In the genomic region with DNA sequence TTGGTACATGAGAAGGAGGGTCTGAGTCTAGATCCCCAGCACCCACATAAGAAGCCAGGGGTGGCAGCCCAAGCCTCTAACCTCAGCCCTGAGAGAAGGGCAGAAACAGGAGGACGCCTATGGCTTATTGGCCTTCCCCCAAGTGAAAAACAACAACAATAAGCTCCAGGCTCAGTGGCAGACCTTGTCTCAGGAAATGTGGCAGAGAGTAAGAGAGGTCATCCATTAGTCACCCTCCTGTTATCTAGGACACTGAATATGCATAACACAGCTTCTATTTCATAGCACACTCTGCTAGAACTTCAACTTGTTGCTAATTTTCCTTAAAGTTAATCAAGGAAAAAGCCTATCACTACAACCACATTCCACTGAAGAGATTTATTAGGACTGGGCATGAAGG, we compare ENCODE assay signal across 24 mouse cellular contexts.
DNase-seq lines count a peak whose midpoint lies in the region; ATAC-seq and TF ChIP-seq lines count a peak whose summit lies in the region.
"Had no signal": no experiment of that assay in that cellular context is flagged by ENCODE, and none has a peak within 500 bp of the region (broad histone marks: within the 10 kb centered on the region; RNA-seq: fewer than 3 reads in every experiment).

No protein-coding gene starts in this region.

- TF ChIP-seq POLR2A in heart, adult 2 months (IDR thresholded peaks at IDR 0.05; ENCODE audit: insufficient read depth, low read depth, low read length), result no peak

- no peak overlapping the region for H3K4me3 ChIP-seq in heart, embryonic 10.5 days
- no peak overlapping the region for H3K4me3 ChIP-seq in heart, adult 2 months
- H3K4me3 ChIP-seq in heart, embryonic 16.5 days (ENCODE audit: low read length), result no peak overlapping the region
- H3K4me3 ChIP-seq: hindbrain, embryonic 15.5 days; limb, embryonic 12.5 days; liver, embryonic 13.5 days had no signal

- 0 out of 2 replicates have a peak overlapping the region, but pooled peaks have one; percentile 29 for H3K27ac ChIP-seq in heart, embryonic 10.5 days
- no peak overlapping the region for H3K27ac ChIP-seq in heart, adult 2 months
- peak overlapping the region; percentile 51 for H3K27ac ChIP-seq in heart, embryonic 16.5 days (ENCODE audit: low read length)
- H3K27ac ChIP-seq: hindbrain, embryonic 15.5 days; limb, embryonic 12.5 days; liver, embryonic 13.5 days had no signal

- no peak for DNase-seq in heart, embryonic 10.5 days (ENCODE audit: low spot score)
- no peak for DNase-seq in heart, adult 2 months
- no peak for DNase-seq in heart, adult 9 months (ENCODE audit: low spot score in 2 of 2)
- peak; percentile 16 for DNase-seq in 3T3-L1 (ENCODE audit: low read depth, low spot score)
- DNase-seq in adipocyte (ENCODE audit: low spot score), result peak; percentile 19
- no peak for DNase-seq in embryo, embryonic 9.5 days (ENCODE audit: extremely low spot score)
- no peak for DNase-seq in spleen, postnatal 36 days (ENCODE audit: low spot score in 2 of 2)
- DNase-seq: cerebellum, adult 8-10 months; cerebellum, postnatal 36 days; embryo, embryonic 11 days; gastrocnemius, postnatal 10 days; kidney, adult 9 months; layer of hippocampus, postnatal 36 days; liver, embryonic 13.5 days; lung, adult 2 months; lung, postnatal 14 days; thymus, adult 18-20 months; thymus, postnatal 4 days had no signal

- intact Hi-C loops in heart, adult 2 months (cut with DNase I), result no loop called here

- H3K9me3 ChIP-seq in heart, embryonic 10.5 days, result no peaks in the 10 kb centered on the region
- H3K9me3 ChIP-seq in heart, embryonic 16.5 days (replicated peaks; ENCODE audit: control insufficient read depth, low read length), result no peaks in the 10 kb centered on the region
- H3K9me3 ChIP-seq: hindbrain, embryonic 15.5 days; limb, embryonic 12.5 days; liver, embryonic 13.5 days had no signal

- WGBS in heart, embryonic 10.5 days, result 57% methylated on average over 1 of the region's 1 CpGs
- 21% methylated on average over 1 of the region's 1 CpGs for WGBS in heart, adult 2 months
- 29% methylated on average over 1 of the region's 1 CpGs for WGBS in heart, embryonic 16.5 days

- H3K36me3 ChIP-seq in heart, embryonic 10.5 days, result no peaks in the 10 kb centered on the region
- H3K36me3 ChIP-seq in heart, adult 2 months (ENCODE audit: control insufficient read depth, insufficient read depth, low read length), result peaks cover 14% of the 10 kb centered on the region
- no peaks in the 10 kb centered on the region; the same call in 1 of the 2 replicates for H3K36me3 ChIP-seq in heart, embryonic 16.5 days (ENCODE audit: control insufficient read depth, insufficient read depth)
- H3K36me3 ChIP-seq: hindbrain, embryonic 15.5 days; limb, embryonic 12.5 days; liver, embryonic 13.5 days had no signal

- H3K27me3 ChIP-seq in heart, embryonic 10.5 days (ENCODE audit: insufficient read depth, poor library complexity, severe bottlenecking), result no peaks in the 10 kb centered on the region
- no peaks in the 10 kb centered on the region for H3K27me3 ChIP-seq in heart, adult 2 months (ENCODE audit: control insufficient read depth, insufficient read depth, low read length)
- no peaks in the 10 kb centered on the region for H3K27me3 ChIP-seq in heart, embryonic 16.5 days (ENCODE audit: control insufficient read depth, insufficient read depth, low read length)
- H3K27me3 ChIP-seq: hindbrain, embryonic 15.5 days; limb, embryonic 12.5 days; liver, embryonic 13.5 days had no signal

- no peak for TF ChIP-seq EP300 in heart, adult 2 months (IDR thresholded peaks at IDR 0.05; ENCODE audit: insufficient read depth, low read depth, low read length)

- H3K4me2 ChIP-seq in heart, embryonic 16.5 days (ENCODE audit: low read depth, low read length), result no peak overlapping the region
- H3K4me2 ChIP-seq: hindbrain, embryonic 15.5 days; limb, embryonic 12.5 days; liver, embryonic 13.5 days; midbrain, embryonic 11.5 days had no signal

- no peak for TF ChIP-seq CTCF in heart, adult 2 months (IDR thresholded peaks at IDR 0.05)

- no peaks in the 10 kb centered on the region for H3K79me2 ChIP-seq in heart, adult 2 months (replicated peaks; ENCODE audit: control insufficient read depth, insufficient read depth, low read length)

- no peak overlapping the region for H3K9ac ChIP-seq in heart, adult 2 months (ENCODE audit: low read depth, low read length)
- H3K9ac ChIP-seq in heart, embryonic 16.5 days (ENCODE audit: low read length), result no peak overlapping the region
- H3K9ac ChIP-seq: hindbrain, embryonic 15.5 days; limb, embryonic 12.5 days; liver, embryonic 13.5 days had no signal

- peaks cover 14% of the 10 kb centered on the region for H3K4me1 ChIP-seq in heart, embryonic 10.5 days
- peaks cover 10% of the 10 kb centered on the region for H3K4me1 ChIP-seq in heart, adult 2 months (ENCODE audit: control insufficient read depth, insufficient read depth, low read length)
- peaks cover 18% of the 10 kb centered on the region for H3K4me1 ChIP-seq in heart, embryonic 16.5 days (ENCODE audit: control insufficient read depth, insufficient read depth, low read length)
- H3K4me1 ChIP-seq: hindbrain, embryonic 15.5 days had no signal

- ATAC-seq in heart, embryonic 16.5 days (replicated peaks; ENCODE audit: extremely low read depth, insufficient read depth, low FRiP score), result no peak
- ATAC-seq: activated CD4-positive, CD25-positive, alpha-beta regulatory T cell, adult 4 months; forebrain, embryonic 14.5 days had no signal

Comparison
In these comparisons a context has a peak if more than half of its experiments do, and no peak if none do; other contexts are left out.
1. DNase-seq: peak in 3T3-L1 (single experiment) and adipocyte (single experiment); none in heart, embryonic 10.5 days (single experiment), heart, adult 2 months (0 of 2), heart, adult 9 months (0 of 2), embryo, embryonic 9.5 days (single experiment) and spleen, postnatal 36 days (0 of 2).